Mouse (Mus musculus): ENCODE results near the gene Vsig2. TPM values are rescaled to one million over a fixed set of nuclear protein-coding genes. Genes with fewer than 3 reads are reported as not detected.

The Vsig2 gene
- polyA plus RNA-seq, 1 experiment from 2014 or later, result 3.1 TPM

- no peaks in the 10 kb centered on the region for H3K9me3 ChIP-seq (ENCODE audit: control insufficient read depth, low read length)
- H3K27ac ChIP-seq (ENCODE audit: low read length), result no peak overlapping the region
- H3K4me3 ChIP-seq (ENCODE audit: low read length), result no peak overlapping the region
- H3K4me2 ChIP-seq (ENCODE audit: low read depth, low read length), result no peak overlapping the region
- no peaks in the 10 kb centered on the region for H3K36me3 ChIP-seq (ENCODE audit: control insufficient read depth, insufficient read depth, low read length)
- no peak overlapping the region for H3K9ac ChIP-seq (ENCODE audit: low read depth, low read length)
- H3K27me3 ChIP-seq (replicated peaks; ENCODE audit: control insufficient read depth, insufficient read depth, low read length), result no peaks in the 10 kb centered on the region
- no peaks in the 10 kb centered on the region for H3K4me1 ChIP-seq (ENCODE audit: control insufficient read depth, insufficient read depth, low read length)
- no peak for ATAC-seq
- WGBS, result 67% methylated on average over 3 of the region's 3 CpGs
Observed at GRCm38 (mm10) chr9:37514456-37514855, 24.6 kb upstream of the Vsig2 start.

- H3K4me2 ChIP-seq (ENCODE audit: low read depth, low read length), result no peak overlapping the region
- no peak overlapping the region for H3K9ac ChIP-seq (ENCODE audit: low read depth, low read length)
- no peaks in the 10 kb centered on the region for H3K4me1 ChIP-seq (ENCODE audit: control insufficient read depth, insufficient read depth, low read length)
- ATAC-seq, result 0 out of 2 replicates have a peak, but pooled peaks have one; percentile 44
- WGBS, result 78% methylated on average over 1 of the region's 1 CpGs
- H3K9me3 ChIP-seq (ENCODE audit: control insufficient read depth, low read length), result no peaks in the 10 kb centered on the region
- no peak overlapping the region for H3K4me3 ChIP-seq (ENCODE audit: low read length)
- H3K27ac ChIP-seq (ENCODE audit: low read length), result no peak overlapping the region
- no peaks in the 10 kb centered on the region for H3K36me3 ChIP-seq (ENCODE audit: control insufficient read depth, insufficient read depth, low read length)
- no peaks in the 10 kb centered on the region for H3K27me3 ChIP-seq (replicated peaks; ENCODE audit: control insufficient read depth, insufficient read depth, low read length)
Observed at GRCm38 (mm10) chr9:37517467-37517866, 21.6 kb upstream of the Vsig2 start.

GRCm38 (mm10) chr9:37518991-37519390 lies 20.1 kb upstream of the Vsig2 start:
- H3K4me3 ChIP-seq (ENCODE audit: low read length), result no peak overlapping the region
- H3K9ac ChIP-seq (ENCODE audit: low read depth, low read length), result no peak overlapping the region
- no peak overlapping the region for H3K4me2 ChIP-seq (ENCODE audit: low read depth, low read length)
- no peaks in the 10 kb centered on the region for H3K27me3 ChIP-seq (replicated peaks; ENCODE audit: control insufficient read depth, insufficient read depth, low read length)
- 0 out of 2 replicates have a peak, but pooled peaks cover 2% of the 10 kb centered on the region for H3K36me3 ChIP-seq (ENCODE audit: control insufficient read depth, insufficient read depth, low read length)
- no peak overlapping the region for H3K27ac ChIP-seq (ENCODE audit: low read length)
- ATAC-seq, result no peak
- H3K9me3 ChIP-seq (ENCODE audit: control insufficient read depth, low read length), result no peaks in the 10 kb centered on the region
- H3K4me1 ChIP-seq (ENCODE audit: control insufficient read depth, insufficient read depth, low read length), result no peaks in the 10 kb centered on the region
- 90% methylated on average over 8 of the region's 8 CpGs for WGBS

- no peak for ATAC-seq
- WGBS, result 85% methylated on average over 2 of the region's 2 CpGs
- H3K36me3 ChIP-seq (ENCODE audit: control insufficient read depth, insufficient read depth, low read length), result 0 out of 2 replicates have a peak, but pooled peaks cover 2% of the 10 kb centered on the region
Observed at GRCm38 (mm10) chr9:37519995-37520394, 19.1 kb upstream of the Vsig2 start.

GRCm38 (mm10) chr9:37525461-37525860 lies 13.6 kb upstream of the Vsig2 start:
- H3K9ac ChIP-seq (ENCODE audit: low read depth, low read length), result no peak overlapping the region
- WGBS, result 88% methylated on average over 2 of the region's 2 CpGs
- no peak for ATAC-seq
- H3K27ac ChIP-seq (ENCODE audit: low read length), result no peak overlapping the region
- H3K4me3 ChIP-seq (ENCODE audit: low read length), result no peak overlapping the region
- H3K36me3 ChIP-seq (ENCODE audit: control insufficient read depth, insufficient read depth, low read length), result 0 out of 2 replicates have a peak, but pooled peaks cover 2% of the 10 kb centered on the region
- H3K4me1 ChIP-seq (ENCODE audit: control insufficient read depth, insufficient read depth, low read length), result peaks cover 13% of the 10 kb centered on the region; the same call in 1 of the 2 replicates
- peaks cover 29% of the 10 kb centered on the region for H3K27me3 ChIP-seq (replicated peaks; ENCODE audit: control insufficient read depth, insufficient read depth, low read length)
- no peak overlapping the region for H3K4me2 ChIP-seq (ENCODE audit: low read depth, low read length)
- H3K9me3 ChIP-seq (ENCODE audit: control insufficient read depth, low read length), result no peaks in the 10 kb centered on the region

More at GRCm38 (mm10) chr9:37519995-37520394, 19.1 kb upstream of the Vsig2 start:
- H3K4me2 ChIP-seq (ENCODE audit: low read depth, low read length), result no peak overlapping the region
- no peak overlapping the region for H3K4me3 ChIP-seq (ENCODE audit: low read length)
- H3K9ac ChIP-seq (ENCODE audit: low read depth, low read length), result no peak overlapping the region
- H3K9me3 ChIP-seq (ENCODE audit: control insufficient read depth, low read length), result no peaks in the 10 kb centered on the region
- H3K27ac ChIP-seq (ENCODE audit: low read length), result no peak overlapping the region
- H3K27me3 ChIP-seq (replicated peaks; ENCODE audit: control insufficient read depth, insufficient read depth, low read length), result no peaks in the 10 kb centered on the region
- no peaks in the 10 kb centered on the region for H3K4me1 ChIP-seq (ENCODE audit: control insufficient read depth, insufficient read depth, low read length)

GRCm38 (mm10) chr9:37526443-37527395 lies 12.3 kb upstream of the Vsig2 start:
- peaks cover 29% of the 10 kb centered on the region for H3K27me3 ChIP-seq (replicated peaks; ENCODE audit: control insufficient read depth, insufficient read depth, low read length)
- peak overlapping the region; percentile 26 for H3K4me3 ChIP-seq (ENCODE audit: low read length)

GRCm38 (mm10) chr9:37527396-37528224 lies 11.4 kb upstream of the Vsig2 start, which contains the start of gene Esam:
TSS of gene Esam (plus strand) at chr9:37528078.
- no peak within 1 kb of the TSS for H3K9ac ChIP-seq (ENCODE audit: low read depth, low read length)
- H3K27ac ChIP-seq (ENCODE audit: low read length), result peak within 1 kb of the TSS; percentile 66; the same call in 1 of the 2 replicates
- no peak for ATAC-seq
- H3K4me2 ChIP-seq (ENCODE audit: low read depth, low read length), result peak within 1 kb of the TSS; percentile 34
- H3K36me3 ChIP-seq (ENCODE audit: control insufficient read depth, insufficient read depth, low read length), result 0 out of 2 replicates have a peak, but pooled peaks cover 2% of the 10 kb centered on the region
- 16% methylated on average over 41 of the region's 41 CpGs for WGBS
- peak within 1 kb of the TSS; percentile 45 for H3K4me3 ChIP-seq (ENCODE audit: low read length)
- peaks cover 22% of the 10 kb centered on the region; the same call in 1 of the 2 replicates for H3K4me1 ChIP-seq (ENCODE audit: control insufficient read depth, insufficient read depth, low read length)
- peaks cover 29% of the 10 kb centered on the region for H3K27me3 ChIP-seq (replicated peaks; ENCODE audit: control insufficient read depth, insufficient read depth, low read length)
- no peaks in the 10 kb centered on the region for H3K9me3 ChIP-seq (ENCODE audit: control insufficient read depth, low read length)

More at GRCm38 (mm10) chr9:37526443-37527395, 12.3 kb upstream of the Vsig2 start:
- Histone ChIP-seq H3K4me1 (ENCODE audit: control insufficient read depth, insufficient read depth, low read length) (peaks cover 22% of the 10 kb centered on the region; the same call in 1 of the 2 replicates), H3K9ac (ENCODE audit: low read depth, low read length) (no peak overlapping the region), H3K4me2 (ENCODE audit: low read depth, low read length) (peak overlapping the region; percentile 34; the same call in 1 of the 2 replicates), H3K9me3 (ENCODE audit: control insufficient read depth, low read length) (no peaks in the 10 kb centered on the region), H3K36me3 (ENCODE audit: control insufficient read depth, insufficient read depth, low read length) (0 out of 2 replicates have a peak, but pooled peaks cover 2% of the 10 kb centered on the region), H3K27ac (ENCODE audit: low read length) (no peak overlapping the region)
- no peak for ATAC-seq
- 30% methylated on average over 21 of the region's 21 CpGs for WGBS

- H3K27ac ChIP-seq (ENCODE audit: low read length), result 0 out of 2 replicates have a peak overlapping the region, but pooled peaks have one; percentile 66
- no peak for ATAC-seq
- peak overlapping the region; percentile 45 for H3K4me3 ChIP-seq (ENCODE audit: low read length)
- no peaks in the 10 kb centered on the region for H3K36me3 ChIP-seq (ENCODE audit: control insufficient read depth, insufficient read depth, low read length)
- no peaks in the 10 kb centered on the region for H3K9me3 ChIP-seq (ENCODE audit: control insufficient read depth, low read length)
- H3K27me3 ChIP-seq (replicated peaks; ENCODE audit: control insufficient read depth, insufficient read depth, low read length), result peaks cover 29% of the 10 kb centered on the region
- H3K9ac ChIP-seq (ENCODE audit: low read depth, low read length), result no peak overlapping the region
- H3K4me2 ChIP-seq (ENCODE audit: low read depth, low read length), result no peak overlapping the region
- 45% methylated on average over 9 of the region's 9 CpGs for WGBS
- H3K4me1 ChIP-seq (ENCODE audit: control insufficient read depth, insufficient read depth, low read length), result peaks cover 22% of the 10 kb centered on the region; the same call in 1 of the 2 replicates
Observed at GRCm38 (mm10) chr9:37528225-37528970, 10.7 kb upstream of the Vsig2 start.

All from intestine, embryonic 16.5 days (tissue).